Mouse (Mus musculus): ENCODE measurements around the gene Lin7a.

Lin7a gene

DNA sequence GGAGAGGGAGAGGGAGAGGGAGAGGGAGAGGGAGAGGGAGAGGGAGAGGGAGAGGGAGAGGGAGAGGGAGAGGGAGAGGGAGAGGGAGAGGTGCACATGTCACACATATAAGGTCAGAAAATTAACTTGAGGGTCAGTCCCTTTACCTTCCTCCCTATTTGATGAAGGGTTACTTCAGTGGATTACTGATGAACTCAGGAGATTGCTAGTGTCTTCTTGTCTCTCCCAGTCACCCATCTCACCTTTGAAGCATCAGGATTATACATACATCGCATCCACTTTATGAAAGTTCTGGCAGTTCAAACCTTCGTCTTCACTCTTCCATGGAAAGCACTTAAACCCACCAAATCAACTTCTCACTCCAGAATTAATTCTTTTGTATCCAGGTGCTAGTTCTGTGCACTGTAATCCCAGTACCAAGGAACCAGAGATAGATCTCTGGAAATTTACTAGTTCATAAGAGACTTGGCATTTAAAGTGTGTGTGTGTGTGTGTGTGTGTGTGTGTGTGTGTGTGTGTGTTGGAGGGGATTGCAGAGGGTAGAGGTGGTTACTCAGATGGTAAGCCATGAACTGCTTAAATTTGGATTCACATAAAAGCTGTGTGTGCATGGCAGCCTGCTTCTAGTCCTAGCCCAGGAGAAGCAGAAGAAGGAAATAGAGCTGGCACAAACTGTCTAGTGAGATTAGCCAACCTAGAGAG, 19.5 kb upstream of the Lin7a start:
- no peak for DNase-seq (ENCODE audit: low spot score)

- DNase-seq (ENCODE audit: low spot score) = no peak
Observed at GRCm38 (mm10) chr10:107252503-107252815, 19.0 kb upstream of the Lin7a start.

- DNase-seq (ENCODE audit: low spot score) = no peak
Observed at GRCm38 (mm10) chr10:107253191-107253965, 18.1 kb upstream of the Lin7a start.

DNA sequence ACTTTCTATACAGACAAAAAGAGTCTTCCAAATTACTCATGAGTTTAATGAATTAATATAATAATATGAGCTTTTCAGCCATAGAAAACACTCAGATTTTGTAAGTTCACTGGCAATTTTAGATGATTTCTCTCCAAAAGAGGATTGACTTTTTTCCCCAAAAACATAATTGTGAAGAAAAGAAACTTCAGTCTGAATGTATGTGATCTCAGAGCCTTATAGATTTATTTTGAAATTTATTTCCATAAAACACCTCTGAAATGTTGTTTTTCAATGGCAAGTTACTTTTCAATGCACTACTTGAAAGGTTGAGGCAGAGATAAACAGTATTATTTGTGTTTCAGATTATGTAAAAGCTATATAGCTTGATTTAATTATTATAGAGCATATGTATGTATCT, 16.8 kb upstream of the Lin7a start:
- no peak for DNase-seq (ENCODE audit: low spot score)

GRCm38 (mm10) chr10:107255351-107256050, 16.0 kb upstream of the Lin7a start:
- DNase-seq (ENCODE audit: low spot score) = no peak

- DNase-seq (ENCODE audit: low spot score) = no peak
Observed at GRCm38 (mm10) chr10:107256451-107256960, 15.0 kb upstream of the Lin7a start.

GRCm38 (mm10) chr10:107260428-107260827, 11.1 kb upstream of the Lin7a start:
- no peak for DNase-seq (ENCODE audit: low spot score)

- peak; percentile 19 for DNase-seq (ENCODE audit: low spot score)
Observed at GRCm38 (mm10) chr10:107272131-107272803, 781 bp downstream of the Lin7a start.

DNA sequence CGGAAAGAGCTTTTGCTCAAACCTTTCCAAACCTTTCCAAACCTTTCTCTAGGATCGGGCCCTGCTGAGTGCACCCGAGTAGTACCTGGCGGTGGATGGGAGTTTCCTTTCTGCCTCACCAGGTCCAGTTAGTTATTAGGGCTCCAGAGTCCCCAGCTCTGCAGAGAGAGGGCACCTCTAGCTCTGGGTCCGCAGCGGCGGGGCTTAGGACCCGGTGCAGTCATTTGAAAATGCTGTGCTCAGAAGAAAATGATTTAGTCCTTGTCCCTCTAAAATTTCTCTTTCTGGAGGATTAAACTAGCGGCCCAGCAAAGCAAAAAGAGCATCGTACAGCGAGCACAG, 1.3 kb downstream of the Lin7a start:
- no peak for DNase-seq (ENCODE audit: low spot score)

- no peak for DNase-seq (ENCODE audit: low spot score)
Observed at GRCm38 (mm10) chr10:107273848-107274247, 2.4 kb downstream of the Lin7a start.

- no peak for DNase-seq (ENCODE audit: low spot score)
Observed at GRCm38 (mm10) chr10:107274785-107275184, 3.3 kb downstream of the Lin7a start.

DNA sequence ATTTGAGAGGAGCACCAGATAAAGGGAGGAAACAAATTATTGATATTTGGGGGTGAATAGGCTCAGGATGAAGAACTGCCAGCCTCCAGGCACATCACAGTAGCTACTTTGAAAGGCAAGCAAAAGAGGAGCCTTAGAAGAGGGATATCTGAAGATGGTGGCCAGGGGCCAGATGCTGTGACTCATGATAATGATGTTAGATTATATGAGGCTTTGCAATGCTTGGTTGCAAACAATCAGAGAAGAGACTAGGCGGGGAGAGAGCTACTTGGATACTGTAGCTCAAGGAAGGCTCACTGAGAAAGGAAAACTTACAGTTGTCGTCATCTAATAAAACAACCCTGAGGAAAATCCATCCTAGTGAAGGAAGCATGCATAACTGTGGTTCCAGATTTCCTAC, 5.2 kb downstream of the Lin7a start:
- DNase-seq (ENCODE audit: low spot score) = no peak

DNA sequence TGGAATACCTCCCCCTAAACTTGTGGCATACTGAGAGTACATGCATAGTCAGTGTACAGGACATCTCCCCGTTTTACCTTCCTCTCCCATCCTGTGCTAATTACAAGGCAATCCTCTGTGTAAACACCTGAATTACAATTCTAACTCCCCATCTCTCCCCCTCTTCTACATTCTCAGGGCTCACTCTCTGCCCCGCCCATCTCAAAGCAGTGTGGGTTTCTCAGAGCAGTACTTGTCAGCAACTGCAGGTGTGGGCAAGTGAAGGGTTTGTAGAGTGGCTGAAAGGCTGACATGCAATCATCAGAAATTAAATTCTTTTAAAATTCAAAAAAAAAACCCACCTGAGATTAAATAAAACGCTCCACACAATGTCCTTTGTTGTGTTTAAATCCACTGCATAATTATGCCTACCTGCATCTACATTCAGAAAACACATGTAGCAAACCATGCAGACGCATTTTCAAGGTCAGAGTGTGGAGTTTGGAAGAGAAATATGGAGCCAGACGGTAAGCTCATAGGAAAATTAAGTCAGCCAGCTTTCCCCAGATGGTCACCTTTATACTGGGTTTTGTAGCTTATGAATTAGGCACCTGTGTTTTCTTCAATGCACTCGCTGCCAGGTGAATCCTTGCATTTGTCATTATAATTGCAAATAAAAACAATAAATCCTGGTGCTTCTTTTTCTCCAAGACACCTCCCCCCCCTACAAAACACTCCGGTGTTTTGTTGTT, 22.6 kb downstream of the Lin7a start:
- DNase-seq (ENCODE audit: low spot score) = no peak

- no peak for DNase-seq (ENCODE audit: low spot score)
Observed at GRCm38 (mm10) chr10:107300587-107301248, 29.2 kb downstream of the Lin7a start.

DNA sequence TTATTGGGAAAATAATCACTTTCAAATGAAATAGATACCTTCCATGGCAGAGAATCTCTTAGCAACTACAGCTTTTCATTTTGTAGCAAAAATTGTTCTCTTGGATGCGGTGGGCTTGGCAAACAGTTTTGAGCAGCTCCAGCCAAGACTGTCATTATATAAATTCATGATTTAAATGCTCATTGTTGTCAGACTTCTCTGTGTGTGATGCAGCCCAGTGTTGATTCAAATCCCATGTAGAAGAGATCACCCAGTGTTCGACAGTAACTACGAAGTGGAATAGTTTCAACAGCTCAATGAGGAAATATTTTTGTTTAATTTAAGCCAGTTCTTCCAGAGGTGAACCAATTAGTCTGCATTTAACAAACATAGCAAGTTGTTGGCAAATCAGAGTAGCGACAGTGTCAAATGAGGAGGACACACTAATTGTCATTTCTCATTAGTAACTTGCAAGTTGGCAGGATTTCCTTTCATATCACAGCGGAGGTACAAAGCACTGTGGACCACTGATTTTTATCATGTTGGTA, 39.5 kb downstream of the Lin7a start:
- no peak for DNase-seq (ENCODE audit: low spot score)

- no peak for DNase-seq (ENCODE audit: low spot score)
Observed at GRCm38 (mm10) chr10:107312609-107313008, 41.1 kb downstream of the Lin7a start.

DNA sequence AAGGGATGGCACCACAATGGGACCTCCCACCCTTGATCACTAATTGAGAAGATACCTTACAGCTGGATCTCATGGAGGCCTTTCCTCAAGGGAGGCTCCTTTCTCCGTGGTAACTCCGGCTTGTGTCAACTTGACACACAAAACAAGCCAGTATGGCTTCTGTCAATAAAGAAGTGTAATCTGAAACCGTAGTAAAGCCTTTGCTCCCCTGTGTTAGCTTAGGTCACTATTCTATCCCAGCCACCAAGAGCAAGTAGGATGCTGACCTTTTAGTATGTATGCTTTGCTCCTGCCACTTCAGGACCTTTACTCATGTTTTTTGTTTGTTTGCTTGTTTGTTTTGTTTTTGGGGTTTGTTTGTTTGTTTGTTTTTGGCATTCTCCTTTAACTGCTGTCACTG, 41.9 kb downstream of the Lin7a start:
- no peak for DNase-seq (ENCODE audit: low spot score)

GRCm38 (mm10) chr10:107315251-107315650, 43.8 kb downstream of the Lin7a start:
- DNase-seq (ENCODE audit: low spot score) = no peak

GRCm38 (mm10) chr10:107315681-107316080, 44.2 kb downstream of the Lin7a start:
- no peak for DNase-seq (ENCODE audit: low spot score)

- no peak for DNase-seq (ENCODE audit: low spot score)
Observed at GRCm38 (mm10) chr10:107316100-107316499, 44.6 kb downstream of the Lin7a start.

DNA sequence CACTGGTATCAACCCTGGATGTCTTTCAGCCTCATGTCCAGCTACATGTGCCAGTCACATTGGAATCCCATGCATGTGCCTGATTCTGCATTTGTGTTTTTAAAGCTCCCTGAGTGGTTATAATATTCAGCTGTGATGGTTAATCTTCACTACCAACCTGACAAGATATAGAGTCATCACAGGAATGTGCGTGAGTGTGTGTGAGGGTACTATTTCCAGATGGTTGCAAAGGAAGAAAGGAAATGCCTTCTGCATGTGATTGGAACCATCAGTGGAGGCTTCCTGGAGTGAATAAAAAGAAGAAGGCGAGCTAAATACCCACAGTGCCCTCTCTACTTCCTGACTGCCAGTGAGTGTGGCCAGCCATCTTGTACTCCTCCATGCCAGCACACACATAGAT, 48.2 kb downstream of the Lin7a start:
- no peak for DNase-seq (ENCODE audit: low spot score)
